Mouse (Mus musculus): ENCODE results near the gene D17H6S53E.

- TF ChIP-seq MAX (IDR thresholded peaks at IDR 0.05) (no peak), USF1 (IDR thresholded peaks at IDR 0.05; ENCODE audit: low read depth) (no peak), CTCF (IDR thresholded peaks at IDR 0.05; ENCODE audit: control insufficient read depth, insufficient read depth, insufficient read length) (no peak)
These were observed 20.0 kb downstream of the D17H6S53E start for GRCm38 (mm10) chr17:35146139-35146538.
